Mouse (Mus musculus) embryonic facial prominence, embryonic 14.5 days (tissue): ENCODE results near the gene Htra2. TPM values are rescaled to one million over a fixed set of nuclear protein-coding genes. Genes with fewer than 3 reads are reported as not detected.

Source experiments
- ATAC-seq: fragments of 200-750 bp; cut with Nextera tagmentation; 2 replicates; pipeline ENCODE4 v1.8.0; 2017; ENCODE audit warnings: low read depth, moderate number of reproducible peaks, moderate TSS enrichment
- DNase-seq: peaks from one replicate; pipeline ENCODE4 v3.0.0-alpha.2; 2015; ENCODE audit warnings: low spot score
- H3K27ac ChIP-seq: fragments of 300-500 bp; sonication (generic); replicated peaks from 2 replicates; pipeline ENCODE4 v1.5.1; 2014; ENCODE audit warnings: low read depth, mild to moderate bottlenecking, low read length, moderate library complexity
- H3K27me3 ChIP-seq: fragments of 300-500 bp; sonication (generic); replicated peaks from 2 replicates; pipeline ENCODE4 v1.6.1; 2014; ENCODE audit warnings: low read length; ENCODE audit not compliant: control insufficient read depth, insufficient read depth
- H3K36me3 ChIP-seq: fragments of 300-500 bp; sonication (generic); 2 replicates; pipeline ENCODE4 v1.6.1; 2014; ENCODE audit warnings: low read length, mixed read lengths; ENCODE audit not compliant: control insufficient read depth, insufficient read depth
- H3K4me1 ChIP-seq: fragments of 300-500 bp; sonication (generic); 2 replicates; pipeline ENCODE4 v1.6.1; 2014; ENCODE audit warnings: antibody characterized with exemption, low read length; ENCODE audit not compliant: control insufficient read depth, insufficient read depth
- H3K4me2 ChIP-seq: fragments of 300-500 bp; sonication (generic); 2 replicates; pipeline ENCODE4 v1.6.1; 2014; ENCODE audit warnings: low read depth, mild to moderate bottlenecking, low read length, moderate library complexity, mixed read lengths
- H3K4me3 ChIP-seq: fragments of 300-500 bp; sonication (generic); 2 replicates; pipeline ENCODE4 v1.5.1; 2014; ENCODE audit warnings: low read depth, mild to moderate bottlenecking, low read length
- H3K9ac ChIP-seq: fragments of 300-500 bp; sonication (generic); 2 replicates; pipeline ENCODE4 v1.6.1; 2014; ENCODE audit warnings: low read depth, mild to moderate bottlenecking, low read length, moderate library complexity, mixed read lengths
- H3K9me3 ChIP-seq: fragments of 300-500 bp; sonication (generic); 2 replicates; pipeline ENCODE4 v1.6.1; 2016; ENCODE audit warnings: low read length; ENCODE audit not compliant: control insufficient read depth
- WGBS: fragments of 180-500 bp; shearing (Covaris S2); extraction: QIAGEN DNeasy Blood & Tissue Kit; methylation state at CpG from one replicate; pipeline ENCODE4 v1.1.7; 2014; 5-methylcytosine and 5-hydroxymethylcytosine counted together
- polyA plus RNA-seq: library from polyadenylated mRNA; unstranded; fragments of >200 nt; fragmentation: Nextera tagmentation; extraction: Ambion mirVana; gene quantifications from 2 replicates; pipeline ENCODE4 v1.2.1, GENCODE M21; 2014

The Htra2 gene
- polyA plus RNA-seq, 1 experiment from 2014 or later = 43.0 TPM

GRCm38 (mm10) chr6:83074979-83075378 is 19.9 kb upstream of the Htra2 start:
- ATAC-seq (no peak), DNase-seq (no peak)
- no peaks in the 10 kb centered on the region for H3K36me3 ChIP-seq
- no peaks in the 10 kb centered on the region for H3K9me3 ChIP-seq
- peaks cover 62% of the 10 kb centered on the region for H3K27me3 ChIP-seq
- H3K9ac ChIP-seq = no peak overlapping the region
- no peak overlapping the region for H3K4me2 ChIP-seq
- WGBS = 23% methylated on average over 2 of the region's 2 CpGs
- H3K27ac ChIP-seq = no peak overlapping the region
- H3K4me3 ChIP-seq = no peak overlapping the region
- H3K4me1 ChIP-seq = peaks cover 17% of the 10 kb centered on the region

DNA sequence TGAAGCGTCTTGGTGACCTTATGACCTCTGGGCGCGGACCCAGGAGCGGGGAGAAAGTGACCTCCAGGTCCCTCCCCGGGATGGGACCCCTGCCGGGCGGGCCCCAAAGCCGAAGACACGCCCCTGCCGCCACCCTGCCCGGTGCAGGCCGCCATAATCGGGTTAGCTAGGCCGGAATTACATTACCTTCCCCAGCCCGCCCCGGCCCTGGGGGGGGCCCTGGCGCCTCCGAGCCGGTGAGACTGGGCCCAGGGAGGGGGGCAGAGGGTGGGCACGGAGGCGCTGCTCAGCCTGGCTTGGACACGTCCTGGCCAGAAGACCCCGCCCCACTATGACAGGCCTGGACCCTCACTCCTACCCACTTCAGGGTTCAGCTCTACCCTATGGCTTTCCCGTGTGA is 16.1 kb upstream of the Htra2 start:
- peaks cover 95% of the 10 kb centered on the region for H3K27me3 ChIP-seq
- 0% methylated on average over 14 of the region's 24 CpGs for WGBS
- DNase-seq (no peak), ATAC-seq (peak; percentile 41; the same call in 1 of the 2 replicates)
- peak overlapping the region; percentile 20; the same call in 1 of the 2 replicates for H3K4me2 ChIP-seq
- H3K4me3 ChIP-seq = peak overlapping the region; percentile 25
- peaks cover 5% of the 10 kb centered on the region for H3K4me1 ChIP-seq
- H3K36me3 ChIP-seq = no peaks in the 10 kb centered on the region
- no peak overlapping the region for H3K9ac ChIP-seq
- no peak overlapping the region for H3K27ac ChIP-seq
- no peaks in the 10 kb centered on the region for H3K9me3 ChIP-seq

- Histone ChIP-seq H3K27me3 (peaks cover 96% of the 10 kb centered on the region), H3K36me3 (no peaks in the 10 kb centered on the region), H3K4me2 (peak overlapping the region; percentile 42), H3K4me3 (peak overlapping the region; percentile 25), H3K9me3 (no peaks in the 10 kb centered on the region), H3K9ac (0 out of 2 replicates have a peak overlapping the region, but pooled peaks have one; percentile 1), H3K27ac (no peak overlapping the region), H3K4me1 (peaks cover 5% of the 10 kb centered on the region)
- DNase-seq = no peak
- WGBS = 2% methylated on average over 37 of the region's 58 CpGs
- ATAC-seq = no peak
Measured at GRCm38 (mm10) chr6:83070311-83071219, 15.5 kb upstream of the Htra2 start.

DNA sequence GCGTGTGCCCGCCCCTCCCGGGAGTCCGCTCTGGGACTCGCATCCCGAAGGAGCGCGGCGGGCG is 15.0 kb upstream of the Htra2 start, which contains the start of gene Tlx2:
TSS of gene Tlx2 (minus strand) at position 47 of the 64 bp plus-strand sequence.
- H3K36me3 ChIP-seq = no peaks in the 10 kb centered on the region
- ATAC-seq = no peak
- peak within 1 kb of the TSS; percentile 1; the same call in 1 of the 2 replicates for H3K9ac ChIP-seq
- H3K4me2 ChIP-seq = peak within 1 kb of the TSS; percentile 42
- 0% methylated on average over 3 of the region's 10 CpGs for WGBS
- no peak for DNase-seq
- H3K27ac ChIP-seq = no peak within 1 kb of the TSS
- peaks cover 5% of the 10 kb centered on the region for H3K4me1 ChIP-seq
- H3K4me3 ChIP-seq = peak within 1 kb of the TSS; percentile 25
- H3K27me3 ChIP-seq = peaks cover 96% of the 10 kb centered on the region
- no peaks in the 10 kb centered on the region for H3K9me3 ChIP-seq

GRCm38 (mm10) chr6:83069488-83070246 is 14.6 kb upstream of the Htra2 start:
- ATAC-seq = no peak; the same call in 1 of the 2 replicates
- peak overlapping the region; percentile 1; the same call in 1 of the 2 replicates for H3K9ac ChIP-seq
- peak overlapping the region; percentile 25 for H3K4me3 ChIP-seq
- H3K36me3 ChIP-seq = no peaks in the 10 kb centered on the region
- peaks cover 97% of the 10 kb centered on the region for H3K27me3 ChIP-seq
- H3K4me1 ChIP-seq = peaks cover 5% of the 10 kb centered on the region
- DNase-seq = no peak
- 1% methylated on average over 37 of the region's 69 CpGs for WGBS
- H3K9me3 ChIP-seq = no peaks in the 10 kb centered on the region
- H3K27ac ChIP-seq = no peak overlapping the region
- peak overlapping the region; percentile 42 for H3K4me2 ChIP-seq

DNA sequence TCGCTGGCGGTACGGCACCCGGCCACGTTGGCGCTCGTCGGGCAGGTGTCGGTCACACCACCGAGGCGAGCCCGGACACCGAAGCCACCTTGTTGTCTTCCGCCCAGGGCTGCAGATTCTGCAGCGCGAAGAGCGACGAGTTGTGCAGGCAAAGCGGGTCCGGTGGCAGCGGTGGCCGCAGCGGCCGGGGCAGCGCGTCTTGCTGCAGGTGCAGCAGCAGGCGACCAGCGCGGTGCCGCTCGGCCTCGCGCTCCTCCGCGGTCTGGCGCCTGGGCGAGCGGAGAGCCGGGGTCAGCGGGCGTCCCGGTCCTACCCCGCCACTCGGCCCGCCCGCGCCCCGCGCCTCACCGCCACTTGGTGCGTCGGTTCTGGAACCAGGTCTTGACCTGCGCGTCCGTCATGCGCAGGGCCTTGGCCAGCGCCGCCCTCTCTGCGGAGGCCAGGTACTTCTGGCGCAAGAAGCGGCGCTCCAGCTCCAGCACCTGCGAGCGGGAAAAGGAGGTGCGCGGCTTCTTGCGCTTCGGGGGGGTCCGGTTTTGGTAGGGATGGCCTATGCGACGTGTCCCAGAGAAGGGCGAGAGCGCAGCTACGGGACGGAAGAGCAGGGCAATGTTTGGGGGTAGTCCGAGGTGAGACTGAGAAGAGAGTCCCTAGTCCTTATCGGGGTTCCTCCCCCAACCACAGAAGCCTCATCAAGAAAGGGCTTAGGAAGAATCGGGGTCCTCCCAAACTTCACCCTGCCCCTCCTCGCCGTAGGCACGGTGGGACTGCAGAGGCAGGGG is 13.8 kb upstream of the Htra2 start:
- Histone ChIP-seq H3K4me3 (peak overlapping the region; percentile 25), H3K27ac (no peak overlapping the region), H3K9me3 (no peaks in the 10 kb centered on the region), H3K9ac (no peak overlapping the region), H3K36me3 (no peaks in the 10 kb centered on the region), H3K27me3 (peaks cover 97% of the 10 kb centered on the region), H3K4me2 (peak overlapping the region; percentile 31), H3K4me1 (peaks cover 5% of the 10 kb centered on the region)
- WGBS = 2% methylated on average over 34 of the region's 81 CpGs
- ATAC-seq = no peak
- DNase-seq = no peak

DNA sequence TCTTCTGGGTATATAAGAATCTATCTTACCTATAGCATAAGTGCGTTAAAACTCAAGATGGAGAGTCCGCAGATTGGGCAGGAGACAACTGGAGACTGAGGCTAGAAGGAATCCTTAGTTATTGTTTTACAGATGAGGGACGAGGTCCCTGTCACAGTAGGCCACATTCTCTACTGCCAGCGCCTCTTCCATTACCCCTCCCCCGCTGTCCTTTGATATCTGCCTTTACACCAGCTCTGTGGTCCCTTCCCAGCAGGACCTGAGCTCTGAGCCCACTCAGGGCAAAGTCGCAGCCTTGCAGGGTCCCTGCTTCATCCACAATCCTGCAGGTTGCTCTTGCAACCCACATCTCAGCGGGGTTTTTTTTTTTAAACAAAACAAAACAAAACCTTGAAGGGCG is 13.1 kb upstream of the Htra2 start:
- Histone ChIP-seq H3K27me3 (peaks cover 97% of the 10 kb centered on the region), H3K27ac (no peak overlapping the region), H3K36me3 (no peaks in the 10 kb centered on the region), H3K9me3 (no peaks in the 10 kb centered on the region), H3K4me3 (peak overlapping the region; percentile 21), H3K4me1 (peaks cover 5% of the 10 kb centered on the region), H3K9ac (no peak overlapping the region), H3K4me2 (0 out of 2 replicates have a peak overlapping the region, but pooled peaks have one; percentile 31)
- DNase-seq (no peak), ATAC-seq (no peak)
- 6% methylated on average over 8 of the region's 8 CpGs for WGBS

DNA sequence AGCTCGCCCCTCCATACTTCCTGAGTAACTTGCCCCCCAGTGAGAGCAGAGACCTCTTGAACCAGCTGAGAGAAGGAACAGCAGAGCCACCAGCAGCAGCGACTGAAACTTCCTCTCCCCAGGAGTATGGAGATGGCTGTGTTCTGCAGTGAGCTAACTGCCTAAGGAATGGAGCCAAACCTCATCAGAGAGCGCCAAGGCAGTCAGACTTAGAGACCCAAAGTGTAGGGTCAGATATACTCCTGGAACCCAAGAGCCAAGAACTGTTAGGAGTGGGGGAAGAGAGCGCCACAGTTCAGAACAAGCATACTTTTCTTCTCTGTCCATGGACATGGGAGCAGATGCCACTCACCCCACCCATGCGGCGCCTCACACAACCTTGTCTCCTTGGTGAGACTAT is 11.4 kb upstream of the Htra2 start:
- Histone ChIP-seq H3K4me3 (no peak overlapping the region), H3K27ac (no peak overlapping the region), H3K36me3 (no peaks in the 10 kb centered on the region), H3K4me1 (peaks cover 5% of the 10 kb centered on the region), H3K9ac (no peak overlapping the region), H3K4me2 (no peak overlapping the region), H3K27me3 (peaks cover 96% of the 10 kb centered on the region), H3K9me3 (no peaks in the 10 kb centered on the region)
- no peak for ATAC-seq
- DNase-seq = no peak
- 36% methylated on average over 6 of the region's 6 CpGs for WGBS
